ENCODE assay signal across 8 mouse cellular contexts in genomic region chr3:89436176-89437113, GRCm38 (mm10). TPM values are rescaled to one million over a fixed set of nuclear protein-coding genes. Genes with fewer than 3 reads are reported as not detected.
DNase-seq lines count a peak whose midpoint lies in the region; ATAC-seq lines count a peak whose summit lies in the region.

Gene Pbxip1, plus strand, starts transcription at chr3:89436706.

- peaks cover 8% of the 10 kb centered on the region; the same call in 1 of the 2 replicates for H3K4me1 ChIP-seq in forebrain, embryonic 11.5 days (replicated peaks; ENCODE audit: control insufficient read depth, insufficient read depth, low read length)
- peaks cover 15% of the 10 kb centered on the region for H3K4me1 ChIP-seq in lung, embryonic 16.5 days (replicated peaks; ENCODE audit: control insufficient read depth, insufficient read depth, low read length)

- H3K9ac ChIP-seq in forebrain, embryonic 11.5 days (ENCODE audit: low read length): peak within 1 kb of the TSS; percentile 41
- peak within 1 kb of the TSS; percentile 73 for H3K9ac ChIP-seq in lung, embryonic 16.5 days (ENCODE audit: low read length)

- DNase-seq in A20 (ENCODE audit: low read depth, low spot score): peak; percentile 91
- DNase-seq in adrenal gland, adult (ENCODE audit: inconsistent age in 2 of 2, low spot score in 1 of 2): peak; percentile 77 to 92
- peak; percentile 90 for DNase-seq in forebrain, embryonic 11.5 days (ENCODE audit: low spot score)
- DNase-seq in heart, postnatal 25 days (ENCODE audit: low spot score): peak; percentile 47
- no peak for DNase-seq in layer of hippocampus, adult 18-20 months (ENCODE audit: low spot score in 2 of 2)
- peak; percentile 65 for DNase-seq in ovary, adult 18-20 months (ENCODE audit: low spot score)
- DNase-seq in right cerebral cortex, postnatal 36 days (ENCODE audit: low spot score in 2 of 2): no peak

- H3K9me3 ChIP-seq in forebrain, embryonic 11.5 days (ENCODE audit: control insufficient read depth, low read length): no peaks in the 10 kb centered on the region
- H3K9me3 ChIP-seq in lung, embryonic 16.5 days (ENCODE audit: control insufficient read depth, low read length): no peaks in the 10 kb centered on the region

- H3K4me2 ChIP-seq in forebrain, embryonic 11.5 days (ENCODE audit: low read depth, low read length, severe bottlenecking): peak within 1 kb of the TSS; percentile 63
- H3K4me2 ChIP-seq in lung, embryonic 16.5 days (ENCODE audit: low read depth, low read length): peak within 1 kb of the TSS; percentile 59

- H3K36me3 ChIP-seq in forebrain, embryonic 11.5 days (ENCODE audit: control insufficient read depth, insufficient read depth, low read length): peaks cover 4% of the 10 kb centered on the region
- peaks cover 20% of the 10 kb centered on the region for H3K36me3 ChIP-seq in lung, embryonic 16.5 days (ENCODE audit: control insufficient read depth, insufficient read depth, low read length)

- intact Hi-C loops in heart, postnatal 25 days (cut with DNase I): no loop called here

- WGBS in forebrain, embryonic 11.5 days: 5% methylated on average over 16 of the region's 16 CpGs
- WGBS in lung, embryonic 16.5 days: 5% methylated on average over 16 of the region's 16 CpGs

- peak; percentile 76 for ATAC-seq in forebrain, embryonic 11.5 days (replicated peaks; ENCODE audit: low FRiP score)
- ATAC-seq in lung, embryonic 16.5 days (ENCODE audit: low read depth): peak; percentile 92

- H3K4me3 ChIP-seq in forebrain, embryonic 11.5 days (ENCODE audit: low read depth, low read length): peak within 1 kb of the TSS; percentile 30
- H3K4me3 ChIP-seq in lung, embryonic 16.5 days (ENCODE audit: low read length): peak within 1 kb of the TSS; percentile 67

- H3K27me3 ChIP-seq in forebrain, embryonic 11.5 days (ENCODE audit: control insufficient read depth, insufficient read depth, low read length): no peaks in the 10 kb centered on the region
- no peaks in the 10 kb centered on the region for H3K27me3 ChIP-seq in lung, embryonic 16.5 days (ENCODE audit: control insufficient read depth, insufficient read depth, low read depth, low read length)

- H3K27ac ChIP-seq in forebrain, embryonic 11.5 days (ENCODE audit: low read depth, low read length): peak within 1 kb of the TSS; percentile 13; the same call in 1 of the 2 replicates
- peak within 1 kb of the TSS; percentile 39 for H3K27ac ChIP-seq in lung, embryonic 16.5 days (ENCODE audit: low read length)

RNA-seq across cellular contexts. Expression of gene Pbxip1, which starts in this region (rescaled TPM):
- 9.1 and 10.0 TPM in 2 replicates for polyA plus RNA-seq in forebrain, embryonic 11.5 days (2014; fragmentation: Nextera tagmentation; extraction: Ambion mirVana)
- 10 to 100 TPM; 49.2 to 56.9 TPM for total RNA-seq in heart, postnatal 25 days (2021)
- total RNA-seq in layer of hippocampus, adult 18-20 months (2021): 10 to 100 TPM; 37.7 to 41.2 TPM
- 35.8 and 38.3 TPM in 2 replicates for polyA plus RNA-seq in lung, embryonic 16.5 days (2015; fragmentation: Nextera tagmentation; extraction: Ambion mirVana)

Comparison
In these comparisons a context has a peak if more than half of its experiments do, and no peak if none do; other contexts are left out.
1. DNase-seq: peak in A20 (single experiment), adrenal gland, adult (2 of 2), forebrain, embryonic 11.5 days (single experiment), heart, postnatal 25 days (single experiment) and ovary, adult 18-20 months (single experiment); none in layer of hippocampus, adult 18-20 months (0 of 2) and right cerebral cortex, postnatal 36 days (0 of 2).